Mouse (Mus musculus): ENCODE measurements around the gene Gm973. TPM values are rescaled to one million over a fixed set of nuclear protein-coding genes. Genes with fewer than 3 reads are reported as not detected.
A peak's percentile ranks its signal among the peaks of the same experiment; 100 is the strongest.

The Gm973 gene
- polyA plus RNA-seq, 1 experiment from 2014 or later, result 8.1 TPM

- no peaks in the 10 kb centered on the region for H3K36me3 ChIP-seq
- H3K9me3 ChIP-seq, result no peaks in the 10 kb centered on the region
- H3K4me2 ChIP-seq, result no peak overlapping the region
- no peak overlapping the region for H3K9ac ChIP-seq
- no peak overlapping the region for H3K4me3 ChIP-seq
- no peak overlapping the region for H3K27ac ChIP-seq (replicated peaks)
- no peak for ATAC-seq (ENCODE audit: low FRiP score, low read depth)
- peaks cover 14% of the 10 kb centered on the region for H3K4me1 ChIP-seq (replicated peaks)
- peaks cover 4% of the 10 kb centered on the region for H3K27me3 ChIP-seq
- 89% methylated on average over 9 of the region's 9 CpGs for WGBS
These were observed 79.5 kb downstream of the Gm973 start for GRCm38 (mm10) chr1:59595609-59596008.

- 62% methylated on average over 11 of the region's 11 CpGs for WGBS
- no peak for ATAC-seq (ENCODE audit: low FRiP score, low read depth)
- Histone ChIP-seq H3K9me3 (no peaks in the 10 kb centered on the region), H3K4me1 (replicated peaks) (no peaks in the 10 kb centered on the region), H3K27ac (replicated peaks) (no peak overlapping the region), H3K36me3 (no peaks in the 10 kb centered on the region), H3K4me2 (no peak overlapping the region), H3K27me3 (no peaks in the 10 kb centered on the region), H3K9ac (no peak overlapping the region), H3K4me3 (no peak overlapping the region)
These were observed 86.7 kb downstream of the Gm973 start for GRCm38 (mm10) chr1:59602531-59603416.

- no peak for ATAC-seq (ENCODE audit: low FRiP score, low read depth)
- 95% methylated on average over 2 of the region's 2 CpGs for WGBS
- no peaks in the 10 kb centered on the region for H3K27me3 ChIP-seq
These were observed 87.3 kb downstream of the Gm973 start for GRCm38 (mm10) chr1:59603417-59603712.

GRCm38 (mm10) chr1:59603893-59604292 lies 87.8 kb downstream of the Gm973 start:
- H3K4me1 ChIP-seq (replicated peaks), result no peaks in the 10 kb centered on the region
- H3K9ac ChIP-seq, result no peak overlapping the region
- H3K27me3 ChIP-seq, result no peaks in the 10 kb centered on the region
- no peaks in the 10 kb centered on the region for H3K36me3 ChIP-seq
- WGBS, result 25% methylated on average over 11 of the region's 11 CpGs
- no peaks in the 10 kb centered on the region for H3K9me3 ChIP-seq
- H3K4me3 ChIP-seq, result no peak overlapping the region
- no peak overlapping the region; the same call in 1 of the 2 replicates for H3K4me2 ChIP-seq
- no peak overlapping the region for H3K27ac ChIP-seq (replicated peaks)
- ATAC-seq (ENCODE audit: low FRiP score, low read depth), result peak; percentile 48; the same call in 1 of the 2 replicates

More at GRCm38 (mm10) chr1:59603417-59603712, 87.3 kb downstream of the Gm973 start:
- Histone ChIP-seq H3K27ac (replicated peaks) (no peak overlapping the region), H3K9me3 (no peaks in the 10 kb centered on the region), H3K36me3 (no peaks in the 10 kb centered on the region), H3K4me1 (replicated peaks) (no peaks in the 10 kb centered on the region), H3K4me3 (no peak overlapping the region), H3K4me2 (no peak overlapping the region), H3K9ac (no peak overlapping the region)

GRCm38 (mm10) chr1:59606479-59606878 lies 90.4 kb downstream of the Gm973 start:
- no peak overlapping the region for H3K27ac ChIP-seq (replicated peaks)
- no peak overlapping the region for H3K9ac ChIP-seq
- no peak for ATAC-seq (ENCODE audit: low FRiP score, low read depth)
- H3K27me3 ChIP-seq, result no peaks in the 10 kb centered on the region
- no peak overlapping the region for H3K4me3 ChIP-seq
- H3K4me1 ChIP-seq (replicated peaks), result no peaks in the 10 kb centered on the region
- H3K9me3 ChIP-seq, result no peaks in the 10 kb centered on the region
- WGBS, result 86% methylated on average over 13 of the region's 13 CpGs
- H3K36me3 ChIP-seq, result no peaks in the 10 kb centered on the region
- H3K4me2 ChIP-seq, result no peak overlapping the region

- H3K27me3 ChIP-seq, result no peaks in the 10 kb centered on the region
- H3K36me3 ChIP-seq, result no peaks in the 10 kb centered on the region
- no peak overlapping the region for H3K9ac ChIP-seq
- no peaks in the 10 kb centered on the region for H3K9me3 ChIP-seq
- no peak overlapping the region for H3K27ac ChIP-seq (replicated peaks)
- 40% methylated on average over 7 of the region's 7 CpGs for WGBS
- no peak overlapping the region for H3K4me3 ChIP-seq
- no peak overlapping the region for H3K4me2 ChIP-seq
- no peaks in the 10 kb centered on the region for H3K4me1 ChIP-seq (replicated peaks)
- ATAC-seq (ENCODE audit: low FRiP score, low read depth), result no peak
These were observed 91.0 kb downstream of the Gm973 start for GRCm38 (mm10) chr1:59607071-59607470.

GRCm38 (mm10) chr1:59608125-59608762 lies 92.2 kb downstream of the Gm973 start:
- Histone ChIP-seq H3K9ac (no peak overlapping the region), H3K27me3 (no peaks in the 10 kb centered on the region), H3K4me1 (replicated peaks) (no peaks in the 10 kb centered on the region), H3K4me2 (no peak overlapping the region), H3K36me3 (no peaks in the 10 kb centered on the region), H3K4me3 (no peak overlapping the region), H3K27ac (replicated peaks) (no peak overlapping the region), H3K9me3 (no peaks in the 10 kb centered on the region)
- ATAC-seq (ENCODE audit: low FRiP score, low read depth), result no peak
- WGBS, result 91% methylated on average over 7 of the region's 7 CpGs

- 70% methylated on average over 5 of the region's 5 CpGs for WGBS
- no peak overlapping the region for H3K4me2 ChIP-seq
- no peaks in the 10 kb centered on the region for H3K36me3 ChIP-seq
- no peak for ATAC-seq (ENCODE audit: low FRiP score, low read depth)
- no peak overlapping the region for H3K9ac ChIP-seq
- H3K27me3 ChIP-seq, result no peaks in the 10 kb centered on the region
- no peak overlapping the region for H3K27ac ChIP-seq (replicated peaks)
- H3K4me1 ChIP-seq (replicated peaks), result no peaks in the 10 kb centered on the region
- H3K4me3 ChIP-seq, result no peak overlapping the region
- no peaks in the 10 kb centered on the region for H3K9me3 ChIP-seq
These were observed 92.9 kb downstream of the Gm973 start for GRCm38 (mm10) chr1:59608920-59609319.

GRCm38 (mm10) chr1:59609458-59609857 lies 93.4 kb downstream of the Gm973 start:
- Histone ChIP-seq H3K4me3 (no peak overlapping the region), H3K27me3 (no peaks in the 10 kb centered on the region), H3K4me1 (replicated peaks) (no peaks in the 10 kb centered on the region), H3K9me3 (no peaks in the 10 kb centered on the region), H3K4me2 (no peak overlapping the region), H3K36me3 (no peaks in the 10 kb centered on the region), H3K9ac (no peak overlapping the region), H3K27ac (replicated peaks) (no peak overlapping the region)
- no peak for ATAC-seq (ENCODE audit: low FRiP score, low read depth)
- 83% methylated on average over 4 of the region's 4 CpGs for WGBS

GRCm38 (mm10) chr1:59609896-59610295 lies 93.8 kb downstream of the Gm973 start:
- H3K36me3 ChIP-seq, result no peaks in the 10 kb centered on the region
- H3K27ac ChIP-seq (replicated peaks), result no peak overlapping the region
- H3K4me3 ChIP-seq, result no peak overlapping the region
- no peak overlapping the region for H3K9ac ChIP-seq
- no peaks in the 10 kb centered on the region for H3K4me1 ChIP-seq (replicated peaks)
- WGBS, result 82% methylated on average over 10 of the region's 10 CpGs
- H3K27me3 ChIP-seq, result no peaks in the 10 kb centered on the region
- no peak for ATAC-seq (ENCODE audit: low FRiP score, low read depth)
- H3K4me2 ChIP-seq, result no peak overlapping the region
- H3K9me3 ChIP-seq, result no peaks in the 10 kb centered on the region

GRCm38 (mm10) chr1:59610929-59611328 lies 94.9 kb downstream of the Gm973 start:
- ATAC-seq (ENCODE audit: low FRiP score, low read depth), result no peak
- no peak overlapping the region for H3K9ac ChIP-seq
- no peaks in the 10 kb centered on the region for H3K4me1 ChIP-seq (replicated peaks)
- H3K27ac ChIP-seq (replicated peaks), result no peak overlapping the region
- no peaks in the 10 kb centered on the region for H3K9me3 ChIP-seq
- H3K4me3 ChIP-seq, result no peak overlapping the region
- H3K27me3 ChIP-seq, result no peaks in the 10 kb centered on the region
- 89% methylated on average over 3 of the region's 3 CpGs for WGBS
- H3K36me3 ChIP-seq, result no peaks in the 10 kb centered on the region
- H3K4me2 ChIP-seq, result no peak overlapping the region

- 44% methylated on average over 6 of the region's 6 CpGs for WGBS
- no peaks in the 10 kb centered on the region for H3K27me3 ChIP-seq
- no peaks in the 10 kb centered on the region for H3K9me3 ChIP-seq
- no peaks in the 10 kb centered on the region for H3K4me1 ChIP-seq (replicated peaks)
- no peaks in the 10 kb centered on the region for H3K36me3 ChIP-seq
- no peak overlapping the region for H3K9ac ChIP-seq
- H3K4me2 ChIP-seq, result no peak overlapping the region
- no peak for ATAC-seq (ENCODE audit: low FRiP score, low read depth)
- no peak overlapping the region for H3K27ac ChIP-seq (replicated peaks)
- no peak overlapping the region for H3K4me3 ChIP-seq
These were observed 97.7 kb downstream of the Gm973 start for GRCm38 (mm10) chr1:59613795-59614194.

Measured in hindbrain, embryonic 15.5 days (tissue).